Mouse (Mus musculus) intestine, embryonic 14.5 days (tissue): ENCODE data around the gene Pkd1. TPM values are rescaled to one million over a fixed set of nuclear protein-coding genes. Genes with fewer than 3 reads are reported as not detected.
A peak's percentile ranks its signal among the peaks of the same experiment; 100 is the strongest.

Experiments
- ATAC-seq: fragments of 200-750 bp; cut with Nextera tagmentation; replicated peaks from 2 replicates; pipeline ENCODE4 v1.8.0; 2017; ENCODE audit warnings: low read depth, moderate number of reproducible peaks, moderate TSS enrichment, moderate library complexity; ENCODE audit not compliant: low FRiP score, low TSS enrichment
- DNase-seq: peaks from one replicate; pipeline ENCODE4 v3.0.0-alpha.2; 2018; ENCODE audit warnings: low spot score
- H3K27ac ChIP-seq: fragments of 300-500 bp; sonication (generic); 2 replicates; pipeline ENCODE4 v1.5.1; 2014; ENCODE audit warnings: low read depth, mild to moderate bottlenecking, control low read depth
- H3K27me3 ChIP-seq: fragments of 300-500 bp; sonication (generic); replicated peaks from 2 replicates; pipeline ENCODE4 v1.6.1; 2014; ENCODE audit warnings: low read length, control low read depth; ENCODE audit not compliant: control insufficient read depth, insufficient read depth
- H3K36me3 ChIP-seq: fragments of 300-500 bp; sonication (generic); 2 replicates; pipeline ENCODE4 v1.6.1; 2014; ENCODE audit warnings: low read length, control low read depth; ENCODE audit not compliant: control insufficient read depth, insufficient read depth
- H3K4me1 ChIP-seq: fragments of 300-500 bp; sonication (generic); replicated peaks from 2 replicates; pipeline ENCODE4 v1.6.1; 2014; ENCODE audit warnings: low read length, control low read depth, mixed read lengths; ENCODE audit not compliant: control insufficient read depth, insufficient read depth
- H3K4me2 ChIP-seq: fragments of 300-500 bp; sonication (generic); 2 replicates; pipeline ENCODE4 v1.6.1; 2014; ENCODE audit warnings: low read length
- H3K4me3 ChIP-seq: fragments of 300-500 bp; sonication (generic); 2 replicates; pipeline ENCODE4 v1.5.1; 2014; ENCODE audit warnings: low read depth, low read length, control low read depth, mixed read lengths
- H3K9ac ChIP-seq: fragments of 300-500 bp; sonication (generic); 2 replicates; pipeline ENCODE4 v1.6.1; 2014; ENCODE audit warnings: mild to moderate bottlenecking, low read length
- H3K9me3 ChIP-seq: fragments of 300-500 bp; sonication (generic); 2 replicates; pipeline ENCODE4 v1.6.1; 2016; ENCODE audit warnings: low read length, control low read depth; ENCODE audit not compliant: control insufficient read depth
- WGBS: fragments of 180-500 bp; shearing (Covaris S2); extraction: QIAGEN DNeasy Blood & Tissue Kit; methylation state at CpG from one replicate; pipeline ENCODE4 v1.1.7; 2014; 5-methylcytosine and 5-hydroxymethylcytosine counted together
- polyA plus RNA-seq: library from polyadenylated mRNA; unstranded; fragments of >200 nt; fragmentation: Nextera tagmentation; extraction: Ambion mirVana; gene quantifications from 2 replicates; pipeline ENCODE4 v1.2.1, GENCODE M21; 2014

Pkd1 gene
- polyA plus RNA-seq, 1 experiment from 2014 or later, result 26.8 TPM

DNA sequence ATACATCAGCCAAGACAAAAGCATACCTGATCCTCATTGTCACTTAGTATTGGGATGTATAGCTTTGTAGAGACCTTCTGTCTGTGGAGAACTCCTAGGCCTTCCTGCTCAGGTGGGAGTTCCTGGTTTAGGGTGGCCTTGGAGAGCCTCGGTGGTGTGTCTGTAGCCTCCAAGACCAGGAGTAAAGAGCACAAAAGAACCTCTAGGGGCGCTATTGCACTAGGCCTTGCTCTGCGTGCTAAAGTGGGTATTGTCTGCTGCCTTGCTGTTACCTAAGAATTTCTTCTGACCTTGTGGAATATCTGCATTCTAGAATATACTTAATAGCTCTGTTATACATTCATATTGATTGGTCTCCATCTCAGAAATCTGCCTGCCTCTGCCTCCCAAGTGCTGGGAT is 9.3 kb upstream of the Pkd1 start:
- H3K36me3 ChIP-seq, result no peaks in the 10 kb centered on the region
- ATAC-seq, result no peak; the same call in 1 of the 2 replicates
- no peak for DNase-seq
- no peaks in the 10 kb centered on the region for H3K27me3 ChIP-seq
- no peak overlapping the region for H3K4me2 ChIP-seq
- no peak overlapping the region for H3K4me3 ChIP-seq
- no peaks in the 10 kb centered on the region for H3K9me3 ChIP-seq
- H3K27ac ChIP-seq, result no peak overlapping the region
- no peak overlapping the region for H3K9ac ChIP-seq
- WGBS, result 11% methylated on average over 3 of the region's 3 CpGs
- no peaks in the 10 kb centered on the region for H3K4me1 ChIP-seq

DNA sequence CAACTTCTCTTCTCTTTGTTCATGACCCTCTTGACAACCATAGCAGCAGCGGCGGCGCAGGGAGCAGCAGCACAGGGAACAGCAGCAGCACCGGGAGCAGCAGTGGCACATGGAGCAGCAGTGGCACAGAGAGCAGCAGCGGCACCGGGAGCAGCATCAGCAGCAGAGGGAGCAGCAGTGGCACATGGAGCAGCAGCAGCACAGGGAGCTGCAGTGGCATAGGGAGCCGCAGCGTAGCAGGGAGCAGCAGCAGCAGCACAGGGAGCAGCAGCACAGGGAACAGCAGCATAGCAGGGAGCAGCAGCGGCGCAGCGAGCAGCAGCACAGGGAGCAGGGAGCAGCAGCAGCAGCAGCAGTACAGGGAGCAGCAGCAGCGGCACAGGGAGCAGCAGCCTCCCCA is 5.0 kb upstream of the Pkd1 start:
- DNase-seq (no peak), ATAC-seq (no peak)
- no peak overlapping the region for H3K9ac ChIP-seq
- H3K4me3 ChIP-seq, result no peak overlapping the region
- no peaks in the 10 kb centered on the region for H3K27me3 ChIP-seq
- no peaks in the 10 kb centered on the region for H3K9me3 ChIP-seq
- H3K4me2 ChIP-seq, result no peak overlapping the region
- H3K4me1 ChIP-seq, result peaks cover 8% of the 10 kb centered on the region; the same call in 1 of the 2 replicates
- H3K36me3 ChIP-seq, result no peaks in the 10 kb centered on the region
- no peak overlapping the region for H3K27ac ChIP-seq
- 19% methylated on average over 12 of the region's 12 CpGs for WGBS

DNA sequence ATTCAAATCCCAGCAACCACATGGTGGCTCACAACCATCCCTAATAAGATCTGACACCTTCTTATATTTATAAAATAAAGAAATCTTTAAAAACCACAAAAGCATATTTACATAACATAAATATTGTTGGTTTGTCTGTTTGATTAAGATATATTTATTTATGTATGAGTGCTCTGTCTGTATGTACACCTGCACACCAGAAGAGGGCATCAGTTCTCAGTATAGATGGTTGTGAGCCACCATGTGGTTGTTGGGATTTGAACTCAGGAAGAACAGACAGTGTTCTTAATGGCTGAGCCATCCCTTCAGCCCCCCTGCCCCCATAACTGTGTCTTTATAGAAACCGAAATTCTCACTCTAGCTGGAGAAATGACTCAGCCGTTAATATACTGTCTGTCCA is 4.4 kb upstream of the Pkd1 start:
- Histone ChIP-seq H3K27ac (no peak overlapping the region), H3K4me1 (peaks cover 8% of the 10 kb centered on the region; the same call in 1 of the 2 replicates), H3K4me3 (no peak overlapping the region), H3K9ac (no peak overlapping the region), H3K9me3 (no peaks in the 10 kb centered on the region), H3K4me2 (no peak overlapping the region), H3K27me3 (no peaks in the 10 kb centered on the region), H3K36me3 (no peaks in the 10 kb centered on the region)
- DNase-seq, result no peak
- 76% methylated on average over 2 of the region's 2 CpGs for WGBS
- ATAC-seq, result no peak

DNA sequence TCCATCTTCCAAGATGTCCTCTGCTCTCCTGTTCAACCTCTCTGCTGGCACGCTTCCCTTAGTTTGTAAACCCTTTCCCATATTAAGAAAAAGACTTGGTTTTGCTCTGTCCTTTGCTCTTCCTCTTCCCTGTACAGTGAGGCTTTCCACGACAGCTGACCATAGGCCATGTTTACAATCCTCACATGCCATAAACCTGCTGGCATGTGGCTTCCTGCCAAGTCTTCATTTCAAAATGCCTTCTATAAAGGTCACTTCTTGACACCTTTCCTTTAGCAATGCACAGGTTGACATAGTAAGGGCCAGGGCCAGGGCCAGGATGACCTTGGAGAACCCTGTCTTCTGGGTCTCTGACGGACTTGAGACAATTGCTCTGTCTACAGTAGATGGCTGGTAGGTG is 3.4 kb upstream of the Pkd1 start:
- H3K27ac ChIP-seq, result no peak overlapping the region
- no peak overlapping the region for H3K4me3 ChIP-seq
- peaks cover 15% of the 10 kb centered on the region; the same call in 1 of the 2 replicates for H3K4me1 ChIP-seq
- no peak overlapping the region for H3K9ac ChIP-seq
- ATAC-seq (no peak), DNase-seq (no peak)
- H3K36me3 ChIP-seq, result no peaks in the 10 kb centered on the region
- no peaks in the 10 kb centered on the region for H3K9me3 ChIP-seq
- no peak overlapping the region for H3K4me2 ChIP-seq
- H3K27me3 ChIP-seq, result no peaks in the 10 kb centered on the region
- 59% methylated on average over 3 of the region's 3 CpGs for WGBS

DNA sequence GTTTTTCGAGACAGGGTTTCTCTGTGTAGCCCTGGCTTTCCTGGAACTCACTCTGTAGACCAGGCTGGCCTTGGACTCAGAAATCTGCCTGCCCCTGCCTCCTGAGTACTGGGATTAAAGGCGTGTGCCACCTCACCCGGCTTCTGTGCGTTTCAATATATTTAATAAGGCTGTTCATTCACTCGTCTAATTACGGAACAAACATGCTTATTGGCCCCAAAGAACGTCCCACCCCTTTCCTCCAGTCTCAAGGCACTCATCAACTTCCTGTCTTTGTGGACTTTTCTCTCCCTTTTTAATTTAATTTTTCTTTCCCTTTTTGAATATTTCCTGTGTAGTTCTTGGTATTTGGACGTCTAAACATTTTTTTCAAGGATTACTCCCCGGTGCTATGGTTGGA is 1.2 kb upstream of the Pkd1 start:
- no peaks in the 10 kb centered on the region for H3K27me3 ChIP-seq
- no peaks in the 10 kb centered on the region for H3K9me3 ChIP-seq
- peak overlapping the region; percentile 82 for H3K4me3 ChIP-seq
- 40% methylated on average over 9 of the region's 9 CpGs for whole genome bisulfite sequencing
- H3K4me1 ChIP-seq, result peaks cover 27% of the 10 kb centered on the region; the same call in 1 of the 2 replicates
- H3K27ac ChIP-seq, result no peak overlapping the region
- H3K4me2 ChIP-seq, result peak overlapping the region; percentile 79
- DNase-seq, result no peak
- no peak for ATAC-seq
- 0 out of 2 replicates have a peak, but pooled peaks cover 5% of the 10 kb centered on the region for H3K36me3 ChIP-seq
- H3K9ac ChIP-seq, result peak overlapping the region; percentile 35; the same call in 1 of the 2 replicates

DNA sequence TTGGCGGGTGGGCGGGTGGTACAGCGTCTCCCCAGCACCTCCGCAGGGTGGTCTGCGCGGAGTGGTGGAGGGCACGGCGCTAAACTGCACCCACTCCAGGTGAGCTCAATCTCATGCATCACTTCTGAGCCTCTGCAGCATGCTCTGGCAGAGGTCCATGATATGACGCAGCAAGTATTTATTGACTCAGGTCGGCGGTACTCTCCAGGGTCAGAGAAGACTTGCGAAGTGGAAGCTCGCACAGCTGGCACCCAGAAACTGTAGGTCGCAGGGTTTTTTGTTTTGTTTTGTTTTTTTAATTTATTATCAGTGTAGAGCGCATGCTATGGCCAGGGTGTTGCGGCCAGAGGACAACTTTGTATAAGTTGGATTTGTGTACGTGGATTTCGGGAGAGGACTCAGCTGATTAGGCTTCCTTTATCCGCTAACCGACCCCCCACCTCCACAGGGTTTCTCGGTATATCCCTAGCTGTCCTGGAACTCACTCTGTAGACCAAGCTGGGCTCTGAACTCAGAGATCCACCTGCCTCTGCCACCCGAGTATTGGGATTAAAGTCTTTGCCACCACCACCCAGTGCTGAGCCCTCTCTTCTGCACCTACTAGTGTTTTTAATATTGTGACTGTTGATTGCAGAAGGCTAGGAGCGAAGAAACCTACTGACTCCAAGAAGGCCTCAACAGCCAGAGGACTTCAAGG is 565 bp upstream of the Pkd1 start:
- ATAC-seq, result peak; percentile 29
- 3% methylated on average over 23 of the region's 23 CpGs for WGBS

DNA sequence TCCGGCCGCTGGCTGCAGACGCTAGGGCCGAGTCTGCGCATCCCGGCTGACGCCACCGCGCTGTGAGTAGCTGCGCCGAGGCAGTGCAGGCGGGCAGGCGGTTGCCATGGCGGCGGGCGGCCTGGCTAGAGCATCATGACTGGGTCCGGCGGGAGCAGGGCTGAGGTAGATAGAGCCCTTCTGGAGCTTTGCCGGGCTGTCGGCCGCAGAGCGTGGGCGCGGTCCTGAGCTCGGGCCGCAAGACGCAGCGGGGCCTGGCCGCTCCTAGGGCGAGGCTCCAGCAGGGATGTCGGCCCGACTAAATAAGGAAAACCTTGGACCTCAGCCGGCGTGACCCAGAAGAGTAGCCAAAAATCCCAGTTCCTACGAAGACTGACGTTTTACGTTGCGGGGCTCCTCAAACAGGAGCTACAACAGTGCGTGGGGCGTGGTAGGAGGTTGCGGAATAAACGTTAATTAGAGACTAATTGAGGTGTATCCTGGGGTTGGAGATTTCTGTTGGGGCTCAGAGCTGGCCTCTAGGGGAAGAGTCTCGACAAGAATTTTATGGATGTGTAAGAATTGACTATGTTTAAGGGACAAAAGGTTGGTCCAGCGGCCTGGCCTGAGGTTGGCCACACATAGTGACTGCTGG is 899 bp downstream of the Pkd1 start:
- Histone ChIP-seq H3K4me3 (peak overlapping the region; percentile 82), H3K9me3 (no peaks in the 10 kb centered on the region), H3K9ac (peak overlapping the region; percentile 89), H3K36me3 (0 out of 2 replicates have a peak, but pooled peaks cover 5% of the 10 kb centered on the region), H3K4me1 (peaks cover 27% of the 10 kb centered on the region; the same call in 1 of the 2 replicates), H3K27ac (peak overlapping the region; percentile 96), H3K27me3 (no peaks in the 10 kb centered on the region), H3K4me2 (peak overlapping the region; percentile 79)
- under 1% methylated on average over 44 of the region's 44 CpGs for WGBS
- DNase-seq, result peak; percentile 89
- ATAC-seq, result peak; percentile 69

More for the DNA sequence above, 565 bp upstream of the Pkd1 start:
- no peaks in the 10 kb centered on the region for H3K9me3 ChIP-seq
- peak; percentile 70 for DNase-seq
- peak overlapping the region; percentile 73 for H3K27ac ChIP-seq
- no peaks in the 10 kb centered on the region for H3K27me3 ChIP-seq
- H3K4me3 ChIP-seq, result peak overlapping the region; percentile 82
- H3K4me1 ChIP-seq, result peaks cover 27% of the 10 kb centered on the region; the same call in 1 of the 2 replicates
- H3K9ac ChIP-seq, result peak overlapping the region; percentile 35
- peak overlapping the region; percentile 79 for H3K4me2 ChIP-seq
- 0 out of 2 replicates have a peak, but pooled peaks cover 5% of the 10 kb centered on the region for H3K36me3 ChIP-seq

DNA sequence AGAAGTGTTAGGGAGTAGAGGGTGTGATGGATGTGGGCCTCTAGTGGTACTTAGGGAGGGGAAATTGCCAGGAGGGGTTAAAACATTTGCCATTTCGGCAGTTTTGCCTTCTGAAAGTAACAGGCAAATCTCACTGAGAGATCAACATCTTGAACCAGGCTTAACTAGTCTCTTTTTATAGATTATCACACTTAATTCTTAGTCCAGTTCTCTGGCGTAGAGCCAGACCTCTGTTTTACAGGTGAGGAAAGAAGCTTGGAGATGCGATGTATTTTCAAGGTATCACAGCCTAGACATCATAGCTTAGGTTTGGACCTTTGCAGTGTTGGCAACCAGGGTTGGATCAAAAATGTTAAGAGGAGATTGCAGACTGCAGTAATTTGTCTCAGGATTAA is 1.4 kb downstream of the Pkd1 start:
- H3K9ac ChIP-seq, result peak overlapping the region; percentile 89
- peak overlapping the region; percentile 79 for H3K4me2 ChIP-seq
- 0 out of 2 replicates have a peak, but pooled peaks cover 5% of the 10 kb centered on the region for H3K36me3 ChIP-seq
- H3K9me3 ChIP-seq, result no peaks in the 10 kb centered on the region
- peak overlapping the region; percentile 82 for H3K4me3 ChIP-seq
- WGBS, result 56% methylated on average over 3 of the region's 3 CpGs
- H3K27me3 ChIP-seq, result no peaks in the 10 kb centered on the region
- peak overlapping the region; percentile 96; the same call in 1 of the 2 replicates for H3K27ac ChIP-seq
- DNase-seq, result no peak
- ATAC-seq, result no peak
- H3K4me1 ChIP-seq, result peaks cover 27% of the 10 kb centered on the region; the same call in 1 of the 2 replicates
